Mouse (Mus musculus): ENCODE results near the gene 1700023F06Rik.
"Not testable (repeated sequence)": the region's sequence is repeated elsewhere in the genome, so short reads cannot be mapped to it uniquely, and the experiment has no call there.

1700023F06Rik gene

GRCm38 (mm10) chr11:103223444-103223843 is 15.1 kb upstream of the 1700023F06Rik start:
- DNase-seq (ENCODE audit: low spot score in 2 of 2): peak; percentile 50 to 60

GRCm38 (mm10) chr11:103222718-103223117 is 14.4 kb upstream of the 1700023F06Rik start:
- DNase-seq (ENCODE audit: low spot score in 2 of 2): not testable (repeated sequence)

GRCm38 (mm10) chr11:103221437-103221836 is 13.1 kb upstream of the 1700023F06Rik start:
- DNase-seq (ENCODE audit: low spot score in 2 of 2): no peak

- DNase-seq (ENCODE audit: low spot score in 2 of 2): no peak
Observed at GRCm38 (mm10) chr11:103219995-103220394, 11.6 kb upstream of the 1700023F06Rik start.

GRCm38 (mm10) chr11:103219259-103219658 is 10.9 kb upstream of the 1700023F06Rik start:
- no peak for DNase-seq (ENCODE audit: low spot score in 2 of 2)

- no peak for DNase-seq (ENCODE audit: low spot score in 2 of 2)
Observed at GRCm38 (mm10) chr11:103218517-103218901, 10.2 kb upstream of the 1700023F06Rik start.

- peak; percentile 68 to 71 for DNase-seq (ENCODE audit: low spot score in 2 of 2)
Observed at GRCm38 (mm10) chr11:103217790-103218516, 9.6 kb upstream of the 1700023F06Rik start, which contains the start of gene Spata32. Spata32 (minus strand) TSS chr11:103218432.

GRCm38 (mm10) chr11:103215355-103215754 is 7.0 kb upstream of the 1700023F06Rik start:
- DNase-seq (ENCODE audit: low spot score in 2 of 2): no peak

- DNase-seq (ENCODE audit: low spot score in 2 of 2): no peak
Observed at GRCm38 (mm10) chr11:103213712-103214111, 5.4 kb upstream of the 1700023F06Rik start.

GRCm38 (mm10) chr11:103210291-103210690 is 1.9 kb upstream of the 1700023F06Rik start:
- DNase-seq (ENCODE audit: low spot score in 2 of 2): no peak

GRCm38 (mm10) chr11:103206203-103206602 is 2.2 kb downstream of the 1700023F06Rik start:
- DNase-seq (ENCODE audit: low spot score in 2 of 2): no peak

- no peak for DNase-seq (ENCODE audit: low spot score in 2 of 2)
Observed at GRCm38 (mm10) chr11:103202376-103202775, 6.0 kb downstream of the 1700023F06Rik start.

GRCm38 (mm10) chr11:103201664-103202063 is 6.7 kb downstream of the 1700023F06Rik start:
- DNase-seq (ENCODE audit: low spot score in 2 of 2): peak; percentile 85

GRCm38 (mm10) chr11:103198911-103199803 is 9.2 kb downstream of the 1700023F06Rik start:
- DNase-seq (ENCODE audit: low spot score in 2 of 2): peak; percentile 85 to 89

- no peak for DNase-seq (ENCODE audit: low spot score in 2 of 2)
Observed at GRCm38 (mm10) chr11:103198339-103198738, 10.0 kb downstream of the 1700023F06Rik start.

- DNase-seq (ENCODE audit: low spot score in 2 of 2): peak; percentile 67 to 81
Observed at GRCm38 (mm10) chr11:103197340-103197739, 11.0 kb downstream of the 1700023F06Rik start.

GRCm38 (mm10) chr11:103195656-103196055 is 12.7 kb downstream of the 1700023F06Rik start:
- DNase-seq (ENCODE audit: low spot score in 2 of 2): no peak

- DNase-seq (ENCODE audit: low spot score in 2 of 2): no peak
Observed at GRCm38 (mm10) chr11:103195236-103195635, 13.1 kb downstream of the 1700023F06Rik start.

GRCm38 (mm10) chr11:103193825-103194168 is 14.6 kb downstream of the 1700023F06Rik start:
- DNase-seq (ENCODE audit: low spot score in 2 of 2): peak in 1 of 2 experiments; percentile 28

- DNase-seq (ENCODE audit: low spot score in 2 of 2): peak; percentile 67 to 74
Observed at GRCm38 (mm10) chr11:103192956-103193824, 15.2 kb downstream of the 1700023F06Rik start.

GRCm38 (mm10) chr11:103192230-103192955 is 16.0 kb downstream of the 1700023F06Rik start:
- peak; percentile 77 to 84 for DNase-seq (ENCODE audit: low spot score in 2 of 2)

Data from frontal cortex, postnatal 36 days (tissue).